Mouse (Mus musculus): Measurements from ENCODE around the gene Zfp40.

- TF ChIP-seq POLR2A (IDR thresholded peaks at IDR 0.05; ENCODE audit: control insufficient read depth, low read depth, low read length) (no peak), CTCF (IDR thresholded peaks at IDR 0.05; ENCODE audit: control insufficient read depth, insufficient read depth, insufficient replicate concordance, low read depth, low read length) (no peak)
Measured at GRCm38 (mm10) chr17:23218320-23218719, 25.3 kb upstream of the Zfp40 start.

Data from testis, adult 2 months (tissue).